Mouse (Mus musculus) gastrocnemius, postnatal 25 days (tissue): ENCODE data around the gene Parp8. TPM values are rescaled to one million over a fixed set of nuclear protein-coding genes. Genes with fewer than 3 reads are reported as not detected.

ENCODE experiments used
- DNase-seq: peaks from one replicate; pipeline ENCODE4 v3.0.0; 2022
- total RNA-seq, 2 experiments: library from RNA; stranded (reverse); gene quantifications; 1 replicate in 1 of 2; 2 replicates in 1 of 2; pipeline ENCODE4 v1.2.3; 2021

Gene Parp8
- total RNA-seq, 2 experiments from 2014 or later = 11.1 to 14.9 TPM

- DNase-seq = no peak
These were observed 4.7 kb downstream of the Parp8 start for GRCm38 (mm10) chr13:117020631-117021030.

- no peak for DNase-seq
These were observed 6.7 kb downstream of the Parp8 start for GRCm38 (mm10) chr13:117018676-117019075.

- DNase-seq = no peak
These were observed 11.8 kb downstream of the Parp8 start for GRCm38 (mm10) chr13:117013516-117013915.

- DNase-seq = no peak
These were observed 13.3 kb downstream of the Parp8 start for GRCm38 (mm10) chr13:117012031-117012430.

GRCm38 (mm10) chr13:117010143-117010542, 15.2 kb downstream of the Parp8 start:
- no peak for DNase-seq

- no peak for DNase-seq
These were observed 17.0 kb downstream of the Parp8 start for GRCm38 (mm10) chr13:117008021-117009015.

- DNase-seq = no peak
These were observed 17.8 kb downstream of the Parp8 start for GRCm38 (mm10) chr13:117007566-117007965.

GRCm38 (mm10) chr13:117006638-117007037, 18.7 kb downstream of the Parp8 start:
- DNase-seq = no peak

- DNase-seq = no peak
These were observed 24.8 kb downstream of the Parp8 start for GRCm38 (mm10) chr13:117000493-117000892.

GRCm38 (mm10) chr13:116991560-116991959, 33.8 kb downstream of the Parp8 start:
- DNase-seq = no peak

GRCm38 (mm10) chr13:116990327-116990726, 35.0 kb downstream of the Parp8 start:
- no peak for DNase-seq

GRCm38 (mm10) chr13:116988706-116989105, 36.6 kb downstream of the Parp8 start:
- DNase-seq = no peak

- DNase-seq = no peak
These were observed 37.1 kb downstream of the Parp8 start for GRCm38 (mm10) chr13:116988208-116988607.

- no peak for DNase-seq
These were observed 38.1 kb downstream of the Parp8 start for GRCm38 (mm10) chr13:116987284-116987683.

GRCm38 (mm10) chr13:116986658-116987057, 38.7 kb downstream of the Parp8 start:
- no peak for DNase-seq

GRCm38 (mm10) chr13:116974081-116974860, 51.1 kb downstream of the Parp8 start:
- no peak for DNase-seq

- DNase-seq = no peak
These were observed 51.8 kb downstream of the Parp8 start for GRCm38 (mm10) chr13:116973491-116973890.

GRCm38 (mm10) chr13:116972036-116972611, 53.2 kb downstream of the Parp8 start:
- DNase-seq = no peak

GRCm38 (mm10) chr13:116970706-116971428, 54.5 kb downstream of the Parp8 start:
- no peak for DNase-seq

GRCm38 (mm10) chr13:116969650-116970049, 55.7 kb downstream of the Parp8 start:
- DNase-seq = no peak

GRCm38 (mm10) chr13:116968906-116969305, 56.4 kb downstream of the Parp8 start:
- no peak for DNase-seq

- DNase-seq = no peak
These were observed 57.9 kb downstream of the Parp8 start for GRCm38 (mm10) chr13:116967459-116967858.
